Mouse (Mus musculus) heart, postnatal 25 days (tissue): ENCODE data around the gene Foxo3. TPM values are rescaled to one million over a fixed set of nuclear protein-coding genes. Genes with fewer than 3 reads are reported as not detected.

Experiments
- DNase-seq: peaks from one replicate; pipeline ENCODE4 v3.0.0; 2022; ENCODE audit warnings: low spot score
- intact Hi-C: fragments of 180-260 bp; cut with DNase I; formaldehyde crosslinking; loops from one replicate; pipeline ENCODE4 v1.15.1; 2025
- total RNA-seq, 2 experiments: library from RNA; stranded (reverse); gene quantifications; 2 replicates each; pipeline ENCODE4 v1.2.3; 2021

The Foxo3 gene
- total RNA-seq, 2 experiments from 2014 or later, result 69.7 to 90.2 TPM

- DNase-seq, result no peak
- intact Hi-C loops, result no loop called here
Observed at GRCm38 (mm10) chr10:42145221-42145620, 131.3 kb downstream of the Foxo3 start.

- no peak for DNase-seq
- intact Hi-C loops, result no loop called here
Observed at GRCm38 (mm10) chr10:42144788-42145187, 131.8 kb downstream of the Foxo3 start.

- no peak for DNase-seq
- intact Hi-C loops, result no loop called here
Observed at GRCm38 (mm10) chr10:42144176-42144575, 132.4 kb downstream of the Foxo3 start.

GRCm38 (mm10) chr10:42142791-42143190 is 133.8 kb downstream of the Foxo3 start:
- intact Hi-C loops, result no loop called here
- no peak for DNase-seq

- intact Hi-C loops, result no loop called here
Observed at GRCm38 (mm10) chr10:42142081-42142480, 134.5 kb downstream of the Foxo3 start.

GRCm38 (mm10) chr10:42139749-42140148 is 136.8 kb downstream of the Foxo3 start:
- DNase-seq, result no peak
- intact Hi-C loops, result no loop called here

More at GRCm38 (mm10) chr10:42142081-42142480, 134.5 kb downstream of the Foxo3 start:
- DNase-seq, result no peak

- intact Hi-C loops, result no loop called here
- DNase-seq, result no peak
Observed at GRCm38 (mm10) chr10:42134759-42135702, 141.5 kb downstream of the Foxo3 start.

Other genes with a start within 250 kb of the Foxo3 start
- 10 to 100 TPM; 32.6 to 33.2 TPM for gene Afg1l, start 201.8 kb upstream of the Foxo3 start, total RNA-seq
- 100 to 1,000 TPM; 166 to 177 TPM for gene Snx3, start 225.3 kb upstream of the Foxo3 start, total RNA-seq